Mouse (Mus musculus): ENCODE results near the gene Tvp23a.

GRCm38 (mm10) chr16:10385261-10385660 is 61.9 kb downstream of the Tvp23a start:
- TF ChIP-seq SRF (IDR thresholded peaks at IDR 0.05; ENCODE audit: control insufficient read depth, insufficient read length, low read depth) (no peak), E2F4 (IDR thresholded peaks at IDR 0.05; ENCODE audit: insufficient read depth) (no peak), POLR2A (IDR thresholded peaks at IDR 0.05; ENCODE audit: insufficient read length, low read depth) (no peak), REST (IDR thresholded peaks at IDR 0.05; ENCODE audit: insufficient read depth, insufficient read length) (no peak), MAX (IDR thresholded peaks at IDR 0.05; ENCODE audit: low read depth) (no peak), POLR2AphosphoS2 (IDR thresholded peaks at IDR 0.05; ENCODE audit: insufficient read length, low read depth) (no peak), TCF12 (IDR thresholded peaks at IDR 0.05; ENCODE audit: insufficient read depth, poor library complexity, severe bottlenecking) (no peak), USF1 (IDR thresholded peaks at IDR 0.05; ENCODE audit: low read depth) (no peak)

Measured in myocyte (in vitro differentiated cells).